Mouse (Mus musculus) thymus, postnatal 0 days (tissue): ENCODE results near the gene Gm3264. TPM values are rescaled to one million over a fixed set of nuclear protein-coding genes. Genes with fewer than 3 reads are reported as not detected.
"Not testable (repeated sequence)": the region's sequence is repeated elsewhere in the genome, so short reads cannot be mapped to it uniquely, and the experiment has no call there.

Experiments used
- DNase-seq: peaks from one replicate; pipeline ENCODE4 v3.0.0-alpha.2; 2015; ENCODE audit warnings: low spot score
- polyA plus RNA-seq: library from polyadenylated mRNA; unstranded; fragments of >200 nt; fragmentation: Nextera tagmentation; extraction: Ambion mirVana; gene quantifications from 2 replicates; pipeline ENCODE4 v1.2.1, GENCODE M21; 2015

The Gm3264 gene
- not detected in 2 replicates for polyA plus RNA-seq

- DNase-seq, result not testable (repeated sequence)
Observed at GRCm38 (mm10) chr14:4855299-4855980, at the start of gene Gm3264. TSS of gene Gm3264 (plus strand) at chr14:4855576.

- DNase-seq, result not testable (repeated sequence)
Observed at GRCm38 (mm10) chr14:4806421-4806820, 49.0 kb upstream of the Gm3264 start.

- not testable (repeated sequence) for DNase-seq
Observed at GRCm38 (mm10) chr14:4821950-4822349, 33.4 kb upstream of the Gm3264 start.

- not testable (repeated sequence) for DNase-seq
Observed at GRCm38 (mm10) chr14:4837806-4838205, 17.6 kb upstream of the Gm3264 start, which contains the start of gene Gm3269. TSS of gene Gm3269 (plus strand) at chr14:4838106.

- not testable (repeated sequence) for DNase-seq
Observed at GRCm38 (mm10) chr14:4892116-4892515, 36.7 kb downstream of the Gm3264 start, which contains the start of gene Gm3278. TSS of gene Gm3278 (plus strand) at chr14:4892416.

Other genes starting within 250 kb of the Gm3264 start
- not detected in 2 replicates for gene Gm8159, start 223.2 kb upstream of the Gm3264 start, polyA plus RNA-seq
- gene Gm3239, start 191.4 kb upstream of the Gm3264 start, polyA plus RNA-seq, result not detected in 2 replicates
- gene Gm7876, start 146.3 kb upstream of the Gm3264 start, polyA plus RNA-seq, result not detected in 2 replicates
- gene Gm3252, start 128.8 kb upstream of the Gm3264 start, polyA plus RNA-seq, result not detected in 2 replicates
- not detected in 2 replicates for gene Gm9602, start 79.2 kb upstream of the Gm3264 start, polyA plus RNA-seq
- not detected in 2 replicates for gene Gm3269, start 17.5 kb upstream of the Gm3264 start, polyA plus RNA-seq
- 0.09 and 0.14 TPM in 2 replicates for gene Gm3278, start 36.8 kb downstream of the Gm3264 start, polyA plus RNA-seq
- 0.19 TPM in 1 of 2 replicates, not detected in the other for gene Gm8297, start 128.4 kb downstream of the Gm3264 start, polyA plus RNA-seq
- not detected in 2 replicates for gene Gm3298, start 160.3 kb downstream of the Gm3264 start, polyA plus RNA-seq
- not detected in 2 replicates for gene 4930555G01Rik, start 195.1 kb downstream of the Gm3264 start, polyA plus RNA-seq
- gene Gm8281, start 215.5 kb downstream of the Gm3264 start, polyA plus RNA-seq, result 0.10 TPM in 1 of 2 replicates, not detected in the other